Mouse (Mus musculus) gastrocnemius, adult 8-10 months (tissue): Measurements from ENCODE around the gene Sec1. TPM values are rescaled to one million over a fixed set of nuclear protein-coding genes. Genes with fewer than 3 reads are reported as not detected.

Experiments
- DNase-seq, 2 experiments: peaks; one replicate each; pipeline ENCODE4 v3.0.0; 2022; ENCODE audit warnings: low spot score in 2 of 2
- total RNA-seq, 4 experiments: library from RNA; stranded (reverse); gene quantifications; 2 replicates each; pipeline ENCODE4 v1.2.4; 2022

Gene Sec1
- total RNA-seq: under 1 TPM in 3 of 4 experiments, not detected in 1; 0.12 to 0.18 (median 0.16) TPM

DNA sequence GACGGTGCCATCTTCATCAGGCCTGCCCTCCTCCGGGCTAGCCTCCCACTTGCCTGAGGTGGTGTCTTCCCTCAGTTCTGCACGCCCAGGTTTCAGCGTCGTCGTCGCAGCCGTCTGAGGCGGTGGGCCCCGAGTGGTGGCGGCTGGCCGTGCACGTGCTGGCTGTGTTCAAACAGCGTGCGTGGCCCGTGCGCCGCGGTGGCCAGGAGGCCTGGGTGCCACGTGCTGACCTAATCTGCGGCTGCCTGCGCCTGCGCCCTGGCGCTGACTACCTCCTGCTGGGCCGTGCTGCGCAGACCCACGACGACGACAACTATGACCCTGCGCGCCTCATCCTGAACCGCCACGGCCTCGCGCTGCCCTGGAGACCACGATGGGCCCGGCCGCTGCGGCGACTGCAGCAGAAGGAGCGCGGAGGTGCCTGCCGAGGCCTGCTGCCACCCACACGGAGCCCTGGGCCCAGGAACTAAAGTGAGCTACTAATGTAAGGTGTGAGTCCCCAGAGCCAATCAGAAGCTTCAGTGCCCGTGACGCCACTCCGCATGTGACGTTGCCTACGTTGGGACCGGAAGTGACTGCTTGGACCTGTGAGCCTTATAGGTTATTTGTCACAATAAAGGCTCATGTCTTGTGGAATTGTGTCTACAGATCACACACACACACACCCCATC lies at the start of gene Sec1:
Sec1 (minus strand) TSS at position 482 of the 671 bp plus-strand sequence.
- DNase-seq: no peak

- DNase-seq: no peak
Measured at GRCm38 (mm10) chr7:45742338-45742737, 48.1 kb upstream of the Sec1 start.

- no peak for DNase-seq
Measured at GRCm38 (mm10) chr7:45741777-45742176, 47.6 kb upstream of the Sec1 start.

- DNase-seq: no peak
Measured at GRCm38 (mm10) chr7:45741308-45741707, 47.1 kb upstream of the Sec1 start.

GRCm38 (mm10) chr7:45739820-45740219 lies 45.6 kb upstream of the Sec1 start:
- no peak for DNase-seq

GRCm38 (mm10) chr7:45739162-45739763 lies 45.1 kb upstream of the Sec1 start:
- peak in 1 of 2 experiments; percentile 49 for DNase-seq

- no peak for DNase-seq
Measured at GRCm38 (mm10) chr7:45733477-45733876, 39.3 kb upstream of the Sec1 start.

DNA sequence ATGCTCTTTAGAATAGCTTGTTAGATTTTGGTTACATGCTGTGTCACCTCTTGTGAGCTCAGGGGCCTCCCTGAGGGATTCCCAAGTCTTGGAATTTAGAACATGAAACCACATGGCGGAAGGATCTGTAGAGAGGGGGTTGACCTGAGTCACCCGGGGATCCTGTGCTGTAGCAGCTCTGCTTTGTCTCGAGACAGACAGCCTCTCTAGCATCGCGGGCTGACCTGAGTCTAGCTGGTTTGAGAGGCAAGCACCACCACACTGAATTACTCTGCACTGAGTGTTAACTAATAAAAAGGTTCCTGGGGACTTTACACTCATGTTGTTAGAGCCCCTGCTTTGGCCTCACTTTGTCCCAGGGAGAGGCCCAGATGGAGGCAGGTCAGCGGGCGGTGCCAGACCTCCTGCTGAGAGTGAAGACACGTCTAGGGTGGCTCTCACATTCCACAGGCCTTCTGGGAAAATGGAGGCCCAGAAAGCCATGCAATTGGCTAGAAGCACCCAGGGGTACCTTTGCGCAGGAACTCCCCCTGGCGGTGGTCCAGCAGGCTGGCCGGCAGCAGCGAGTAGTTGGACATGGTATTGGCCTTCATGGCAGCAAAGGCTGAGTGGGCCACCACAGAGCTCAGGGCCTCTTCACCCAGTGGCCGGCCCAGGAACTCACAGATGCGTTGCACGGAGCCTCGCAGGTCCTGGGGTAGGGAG lies 36.7 kb upstream of the Sec1 start:
- DNase-seq: no peak

DNA sequence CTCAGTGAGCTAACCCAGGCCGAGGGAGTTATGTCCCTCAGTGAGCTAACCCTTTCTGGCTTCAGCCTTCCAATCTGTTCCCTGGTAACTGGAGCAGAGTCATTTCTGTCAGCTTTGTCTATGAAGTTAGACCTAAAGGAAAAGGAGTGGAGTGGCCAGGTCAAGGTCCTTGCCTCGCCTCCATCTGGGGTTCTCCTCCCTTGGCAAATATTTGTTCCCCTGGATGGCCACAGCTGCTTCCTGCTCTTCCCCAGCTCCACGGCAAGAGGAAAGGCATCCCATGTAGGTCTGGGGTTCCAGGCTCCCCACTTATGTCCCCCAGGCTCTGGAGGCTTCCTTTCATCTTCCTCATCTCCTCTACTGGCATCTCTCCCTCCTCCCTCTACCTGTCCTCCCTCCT lies 33.4 kb upstream of the Sec1 start:
- DNase-seq: no peak

DNA sequence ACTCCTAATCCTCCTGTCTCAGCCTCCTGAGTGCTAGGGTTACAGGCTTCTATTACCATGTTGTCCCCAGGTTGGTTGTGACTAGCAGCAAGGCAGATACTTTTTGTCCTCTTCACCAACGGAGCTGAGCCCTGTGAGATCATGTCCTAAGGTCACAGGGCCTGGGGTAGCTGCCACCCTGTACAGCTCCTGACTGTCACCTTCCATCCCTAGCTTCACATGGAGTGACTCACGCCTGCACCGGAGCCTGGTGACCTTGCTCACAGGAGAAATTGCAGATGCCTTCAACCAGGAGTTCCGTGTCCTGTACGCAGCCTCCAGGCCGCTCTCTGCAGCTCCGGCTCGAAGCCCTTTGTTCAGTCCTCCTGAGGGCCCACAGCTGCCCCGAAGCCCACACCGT lies 32.2 kb upstream of the Sec1 start:
- no peak for DNase-seq

- DNase-seq: no peak
Measured at GRCm38 (mm10) chr7:45725713-45726112, 31.5 kb upstream of the Sec1 start, which contains the start of gene Spaca4. Spaca4 (minus strand) TSS chr7:45725813.

GRCm38 (mm10) chr7:45725151-45725550 lies 30.9 kb upstream of the Sec1 start:
- no peak for DNase-seq

DNA sequence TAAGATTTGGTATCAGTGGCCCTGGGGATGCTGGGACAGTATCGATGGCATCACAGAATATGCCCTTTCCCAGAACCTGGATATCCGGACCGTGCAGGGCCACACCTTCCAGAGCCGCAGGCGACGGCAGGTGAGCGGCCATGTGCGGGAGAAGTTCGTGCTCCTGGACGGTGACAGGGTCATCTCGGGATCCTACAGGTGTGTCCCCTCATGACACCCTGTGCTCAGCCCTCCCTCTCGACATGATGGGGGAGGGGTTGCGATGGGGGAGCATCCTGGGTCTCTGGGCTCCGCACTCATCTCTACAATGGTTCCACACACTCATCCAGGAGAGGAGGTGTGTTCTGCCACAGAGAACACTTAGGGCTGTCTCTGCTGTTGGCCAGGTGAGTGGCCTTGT lies 29.6 kb upstream of the Sec1 start:
- no peak for DNase-seq

DNA sequence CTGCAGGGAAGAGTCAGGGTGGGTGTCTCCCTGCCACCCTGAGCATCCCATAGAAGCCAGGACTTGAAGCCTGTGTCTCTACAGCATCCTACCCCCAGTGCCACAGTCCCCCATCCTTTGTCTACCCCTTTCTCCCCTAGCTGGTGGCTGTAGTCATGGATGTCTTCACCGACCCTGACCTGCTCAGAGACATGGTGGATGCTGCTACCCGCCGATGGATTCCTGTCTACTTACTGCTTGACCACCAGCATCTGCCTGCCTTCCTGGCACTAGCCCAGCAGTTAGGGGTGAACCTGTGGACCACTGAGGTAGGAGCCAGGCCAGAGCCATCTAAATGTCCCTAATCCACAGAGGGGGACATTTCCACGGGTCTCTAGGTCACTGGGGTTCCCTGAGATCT lies 29.1 kb upstream of the Sec1 start:
- no peak for DNase-seq

DNA sequence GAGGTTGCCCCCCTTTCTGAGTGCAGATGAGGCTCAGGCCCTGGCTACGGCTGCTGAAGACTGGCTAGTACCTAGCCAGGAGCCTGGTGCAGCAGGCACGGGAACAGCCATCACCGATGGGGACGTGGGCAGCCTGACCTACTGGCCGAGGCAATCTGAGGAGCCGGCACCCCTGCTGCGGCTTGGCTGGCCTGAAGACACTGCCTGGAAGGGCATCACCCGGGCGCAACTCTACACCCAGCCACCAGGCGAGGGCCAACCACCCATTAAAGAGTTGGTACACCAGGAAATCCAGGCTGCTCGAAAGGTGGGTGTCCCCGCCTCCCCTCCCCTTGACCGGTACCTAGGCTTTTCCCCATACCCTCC lies 28.1 kb upstream of the Sec1 start:
- DNase-seq: no peak

- no peak for DNase-seq
Measured at GRCm38 (mm10) chr7:45721642-45722347, 27.6 kb upstream of the Sec1 start.

- DNase-seq: no peak
Measured at GRCm38 (mm10) chr7:45721234-45721571, 27.0 kb upstream of the Sec1 start.

DNA sequence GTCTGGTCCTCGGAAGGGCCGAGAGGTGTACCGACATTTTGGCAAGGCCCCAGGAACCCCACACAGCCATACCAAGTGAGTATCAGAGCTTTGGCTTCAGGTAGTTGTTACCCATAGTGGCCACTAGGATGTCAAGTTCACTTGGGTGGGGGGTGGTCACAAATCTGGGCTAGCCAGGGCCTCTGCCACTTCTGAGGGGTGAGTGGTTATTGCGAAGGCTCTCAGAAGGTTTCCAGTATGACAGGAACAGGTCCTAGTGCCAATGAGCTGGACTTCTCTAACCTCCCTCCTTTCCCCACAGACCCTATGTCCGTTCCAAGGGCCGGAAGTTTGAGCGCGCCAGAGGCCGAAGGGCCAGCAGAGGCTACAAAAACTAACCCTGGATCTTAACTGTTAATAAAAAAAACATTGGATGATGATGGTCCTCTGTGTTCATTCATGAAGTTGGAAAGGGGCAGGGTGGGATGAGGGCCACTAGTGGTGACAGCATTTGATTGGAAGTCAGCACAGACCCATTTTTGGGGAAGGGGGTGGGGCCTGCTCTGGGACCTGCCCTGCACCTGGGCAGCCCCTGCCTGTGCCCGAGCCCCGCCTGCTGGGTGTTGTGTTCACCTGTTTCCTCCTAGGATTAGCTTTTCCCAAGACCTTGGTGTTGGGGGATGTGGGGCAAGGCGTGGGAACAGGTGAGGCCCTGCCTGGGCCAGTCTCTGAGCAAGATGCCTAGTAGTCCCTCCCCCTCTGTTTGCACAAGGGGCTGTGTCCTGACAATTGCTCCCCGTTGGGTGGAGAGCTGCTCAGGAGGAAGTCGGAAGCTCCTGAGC lies 26.4 kb upstream of the Sec1 start, which contains the start of gene Fam83e:
Fam83e (plus strand) TSS at position 800 of the 821 bp plus-strand sequence.
- no peak for DNase-seq

- DNase-seq: no peak
Measured at GRCm38 (mm10) chr7:45719738-45720412, 25.7 kb upstream of the Sec1 start.

GRCm38 (mm10) chr7:45719180-45719579 lies 25.0 kb upstream of the Sec1 start:
- no peak for DNase-seq

GRCm38 (mm10) chr7:45718331-45718730 lies 24.1 kb upstream of the Sec1 start:
- no peak for DNase-seq
